Mouse (Mus musculus): ENCODE data around the gene AL607142.1. TPM values are rescaled to one million over a fixed set of nuclear protein-coding genes. Genes with fewer than 3 reads are reported as not detected.
A peak's percentile ranks its signal among the peaks of the same experiment; 100 is the strongest.

AL607142.1 gene
- total RNA-seq, 2 experiments from 2014 or later = not detected

GRCm38 (mm10) chr4:120096935-120097334 lies 32.1 kb downstream of the AL607142.1 start:
- no peak for DNase-seq (ENCODE audit: low spot score)

GRCm38 (mm10) chr4:120101186-120101585 lies 36.4 kb downstream of the AL607142.1 start:
- DNase-seq (ENCODE audit: low spot score) = no peak

- DNase-seq (ENCODE audit: low spot score) = peak; percentile 67
Measured at GRCm38 (mm10) chr4:120104599-120104998, 39.8 kb downstream of the AL607142.1 start.

- no peak for DNase-seq (ENCODE audit: low spot score)
Measured at GRCm38 (mm10) chr4:120106362-120106761, 41.6 kb downstream of the AL607142.1 start.

GRCm38 (mm10) chr4:120107787-120108186 lies 43.0 kb downstream of the AL607142.1 start:
- no peak for DNase-seq (ENCODE audit: low spot score)

- DNase-seq (ENCODE audit: low spot score) = no peak
Measured at GRCm38 (mm10) chr4:120115516-120115915, 50.7 kb downstream of the AL607142.1 start.

- DNase-seq (ENCODE audit: low spot score) = no peak
Measured at GRCm38 (mm10) chr4:120116312-120116711, 51.5 kb downstream of the AL607142.1 start.

- DNase-seq (ENCODE audit: low spot score) = peak; percentile 66
Measured at GRCm38 (mm10) chr4:120120276-120120675, 55.5 kb downstream of the AL607142.1 start.

- no peak for DNase-seq (ENCODE audit: low spot score)
Measured at GRCm38 (mm10) chr4:120124656-120125055, 59.9 kb downstream of the AL607142.1 start.

GRCm38 (mm10) chr4:120126047-120126446 lies 61.3 kb downstream of the AL607142.1 start:
- DNase-seq (ENCODE audit: low spot score) = peak; percentile 80

GRCm38 (mm10) chr4:120127333-120127732 lies 62.5 kb downstream of the AL607142.1 start:
- DNase-seq (ENCODE audit: low spot score) = no peak

GRCm38 (mm10) chr4:120128033-120128432 lies 63.2 kb downstream of the AL607142.1 start:
- peak; percentile 62 for DNase-seq (ENCODE audit: low spot score)

- DNase-seq (ENCODE audit: low spot score) = peak; percentile 48
Measured at GRCm38 (mm10) chr4:120129233-120129885, 64.6 kb downstream of the AL607142.1 start.

- no peak for DNase-seq (ENCODE audit: low spot score)
Measured at GRCm38 (mm10) chr4:120130926-120131325, 66.1 kb downstream of the AL607142.1 start.

- DNase-seq (ENCODE audit: low spot score) = no peak
Measured at GRCm38 (mm10) chr4:120131441-120132220, 66.8 kb downstream of the AL607142.1 start.

GRCm38 (mm10) chr4:120134223-120134622 lies 69.4 kb downstream of the AL607142.1 start:
- no peak for DNase-seq (ENCODE audit: low spot score)

GRCm38 (mm10) chr4:120141810-120142209 lies 77.0 kb downstream of the AL607142.1 start:
- DNase-seq (ENCODE audit: low spot score) = no peak

- peak; percentile 43 for DNase-seq (ENCODE audit: low spot score)
Measured at GRCm38 (mm10) chr4:120142905-120143304, 78.1 kb downstream of the AL607142.1 start.

Other genes with a start within 250 kb of the AL607142.1 start
- not detected for gene Edn2, start 96.2 kb downstream of the AL607142.1 start, total RNA-seq (2021)
- 1 to 10 TPM; 4.4 to 6.6 TPM for gene Foxo6, start 222.4 kb downstream of the AL607142.1 start, total RNA-seq (2021)

Data from gastrocnemius, adult 18-20 months (tissue).